Mouse (Mus musculus) cerebellum, adult 2 months (tissue): ENCODE results near the gene Lemd1.

ENCODE experiments used
- CTCF ChIP-seq: fragments of 200-500 bp; IDR thresholded peaks from 2 replicates; pipeline ENCODE4 v1.5.1; 2011; ENCODE audit warnings: low read depth, mild to moderate bottlenecking, control low read depth, low read length, moderate library complexity, borderline replicate concordance; ENCODE audit not compliant: insufficient read depth
- POLR2A ChIP-seq: fragments of 200-500 bp; IDR thresholded peaks from 2 replicates; pipeline ENCODE4 v1.6.1; 2011; ENCODE audit warnings: low read length, control low read depth, borderline replicate concordance; ENCODE audit not compliant: insufficient read depth

- no peak for TF ChIP-seq POLR2A
- no peak for TF ChIP-seq CTCF
Measured at GRCm38 (mm10) chr1:132205958-132206357, 14.7 kb downstream of the Lemd1 start.
